Mouse (Mus musculus) hindbrain, embryonic 14.5 days (tissue): ENCODE results near the gene Rab38. TPM values are rescaled to one million over a fixed set of nuclear protein-coding genes. Genes with fewer than 3 reads are reported as not detected.

Experiments
- ATAC-seq: fragments of 200-750 bp; cut with Nextera tagmentation; 2 replicates; pipeline ENCODE4 v1.8.0; 2017; ENCODE audit warnings: moderate number of reproducible peaks, mild to moderate bottlenecking, moderate TSS enrichment, moderate library complexity; ENCODE audit not compliant: low FRiP score
- DNase-seq: peaks from one replicate; pipeline ENCODE4 v3.0.0-alpha.2; 2015; ENCODE audit warnings: low spot score
- H3K27ac ChIP-seq: fragments of 300-500 bp; sonication (generic); 2 replicates; pipeline ENCODE4 v1.5.1; 2014; ENCODE audit warnings: mild to moderate bottlenecking, moderate library complexity
- H3K27me3 ChIP-seq: fragments of 300-500 bp; sonication (generic); 2 replicates; pipeline ENCODE4 v1.6.1; 2014; ENCODE audit warnings: mild to moderate bottlenecking, low read length, mixed read lengths; ENCODE audit not compliant: control insufficient read depth, insufficient read depth
- H3K36me3 ChIP-seq: fragments of 300-500 bp; sonication (generic); replicated peaks from 2 replicates; pipeline ENCODE4 v1.6.1; 2014; ENCODE audit not compliant: control insufficient read depth, insufficient read depth
- H3K4me1 ChIP-seq: fragments of 300-500 bp; sonication (generic); replicated peaks from 2 replicates; pipeline ENCODE4 v1.6.1; 2014; ENCODE audit warnings: antibody characterized with exemption, low read length, mixed read lengths; ENCODE audit not compliant: control insufficient read depth, insufficient read depth
- H3K4me2 ChIP-seq: fragments of 300-500 bp; sonication (generic); replicated peaks from 2 replicates; pipeline ENCODE4 v1.6.1; 2014; ENCODE audit warnings: mild to moderate bottlenecking, moderate library complexity
- H3K4me3 ChIP-seq: fragments of 300-500 bp; sonication (generic); replicated peaks from 2 replicates; pipeline ENCODE4 v1.5.1; 2014; ENCODE audit warnings: mild to moderate bottlenecking, low read length
- H3K9ac ChIP-seq: fragments of 300-500 bp; sonication (generic); 2 replicates; pipeline ENCODE4 v1.6.1; 2014
- H3K9me3 ChIP-seq: fragments of 300-500 bp; sonication (generic); 2 replicates; pipeline ENCODE4 v1.6.1; 2016; ENCODE audit warnings: low read length; ENCODE audit not compliant: control insufficient read depth
- WGBS: fragments of 180-500 bp; shearing (Covaris S2); extraction: QIAGEN DNeasy Blood & Tissue Kit; methylation state at CpG from one replicate; pipeline ENCODE4 v1.1.7; 2014; 5-methylcytosine and 5-hydroxymethylcytosine counted together
- polyA plus RNA-seq: library from polyadenylated mRNA; unstranded; fragments of >200 nt; fragmentation: Nextera tagmentation; extraction: Ambion mirVana; gene quantifications from 2 replicates; pipeline ENCODE4 v1.2.1, GENCODE M21; 2014

The Rab38 gene
- polyA plus RNA-seq, 1 experiment from 2014 or later, result 2.7 TPM

- DNase-seq (no peak), ATAC-seq (no peak)
- Histone ChIP-seq H3K9ac (no peak overlapping the region), H3K4me2 (no peak overlapping the region), H3K27ac (no peak overlapping the region), H3K9me3 (no peaks in the 10 kb centered on the region), H3K27me3 (no peaks in the 10 kb centered on the region), H3K36me3 (no peaks in the 10 kb centered on the region), H3K4me3 (no peak overlapping the region), H3K4me1 (no peaks in the 10 kb centered on the region)
- 11% methylated on average over 2 of the region's 2 CpGs for WGBS
These were observed 60.9 kb downstream of the Rab38 start for GRCm38 (mm10) chr7:88491020-88491419.

- WGBS, result 88% methylated on average over 5 of the region's 5 CpGs
- Histone ChIP-seq H3K9me3 (no peaks in the 10 kb centered on the region), H3K9ac (no peak overlapping the region), H3K27ac (no peak overlapping the region), H3K4me1 (no peaks in the 10 kb centered on the region), H3K36me3 (no peaks in the 10 kb centered on the region), H3K4me2 (no peak overlapping the region), H3K27me3 (no peaks in the 10 kb centered on the region), H3K4me3 (no peak overlapping the region)
- no peak for ATAC-seq
- no peak for DNase-seq
These were observed 72.2 kb downstream of the Rab38 start for GRCm38 (mm10) chr7:88502217-88502817.

GRCm38 (mm10) chr7:88509748-88510147, 79.7 kb downstream of the Rab38 start:
- DNase-seq, result peak; percentile 5
- Histone ChIP-seq H3K4me2 (no peak overlapping the region), H3K27ac (no peak overlapping the region), H3K9me3 (no peaks in the 10 kb centered on the region), H3K4me3 (no peak overlapping the region), H3K4me1 (no peaks in the 10 kb centered on the region), H3K9ac (no peak overlapping the region), H3K36me3 (no peaks in the 10 kb centered on the region), H3K27me3 (no peaks in the 10 kb centered on the region)
- ATAC-seq, result no peak
- 84% methylated on average over 2 of the region's 2 CpGs for WGBS

DNA sequence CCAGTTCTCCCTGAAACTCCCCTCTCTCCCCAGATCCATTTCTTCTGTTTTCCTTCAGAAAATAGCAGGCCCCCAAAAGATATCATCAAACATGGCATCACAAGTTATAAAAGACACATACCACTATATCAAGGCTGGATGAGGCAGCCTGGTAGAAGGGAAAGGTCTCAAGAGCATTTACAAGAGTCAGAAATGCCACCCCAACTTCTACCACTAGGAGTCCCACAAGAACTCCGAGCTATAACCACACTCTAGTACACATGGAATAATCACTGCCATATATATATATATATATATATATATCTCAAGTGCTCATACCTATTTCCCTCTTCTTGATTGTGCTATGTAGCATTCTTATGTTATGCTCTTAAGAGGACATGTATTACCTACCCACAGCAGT, 92.4 kb downstream of the Rab38 start:
- Histone ChIP-seq H3K9ac (no peak overlapping the region), H3K9me3 (no peaks in the 10 kb centered on the region), H3K27ac (no peak overlapping the region), H3K36me3 (no peaks in the 10 kb centered on the region), H3K4me1 (no peaks in the 10 kb centered on the region), H3K4me3 (no peak overlapping the region), H3K4me2 (no peak overlapping the region), H3K27me3 (no peaks in the 10 kb centered on the region)
- WGBS, result 74% methylated on average over 1 of the region's 1 CpGs
- DNase-seq (peak; percentile 20), ATAC-seq (no peak)

DNA sequence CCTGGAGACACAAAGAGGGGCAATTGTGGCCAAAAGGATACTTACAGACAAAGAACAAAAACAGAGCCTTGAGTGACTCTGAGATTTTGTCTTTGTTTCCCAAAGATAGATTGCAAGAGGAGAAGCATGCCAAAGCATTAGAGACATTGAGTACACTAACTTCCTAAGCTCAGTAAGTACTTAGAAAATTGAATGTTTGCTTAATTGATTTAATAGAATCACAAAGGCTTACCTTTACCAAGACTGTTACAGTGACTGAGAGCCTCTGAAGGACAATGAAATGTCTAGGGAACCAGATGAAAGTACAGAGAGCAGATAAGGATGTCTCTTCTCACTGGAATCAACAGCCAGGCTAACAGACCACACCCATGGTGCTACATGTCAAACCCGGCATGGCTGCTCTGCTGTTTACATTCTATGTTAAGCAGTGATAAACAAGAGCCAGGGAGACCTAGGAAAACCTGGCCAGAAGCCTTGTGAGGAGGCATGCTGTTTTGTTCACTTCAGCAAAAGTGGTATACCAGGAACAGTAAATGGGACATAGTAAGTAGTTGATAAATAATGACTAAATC, 97.1 kb downstream of the Rab38 start:
- Histone ChIP-seq H3K27me3 (no peaks in the 10 kb centered on the region), H3K4me3 (no peak overlapping the region), H3K9me3 (no peaks in the 10 kb centered on the region), H3K4me1 (no peaks in the 10 kb centered on the region), H3K27ac (no peak overlapping the region), H3K36me3 (no peaks in the 10 kb centered on the region), H3K9ac (no peak overlapping the region), H3K4me2 (no peak overlapping the region)
- 65% methylated on average over 1 of the region's 1 CpGs for WGBS
- DNase-seq (no peak), ATAC-seq (no peak)

GRCm38 (mm10) chr7:88536127-88536531, 106.1 kb downstream of the Rab38 start:
- no peaks in the 10 kb centered on the region for H3K27me3 ChIP-seq
- no peaks in the 10 kb centered on the region for H3K4me1 ChIP-seq
- DNase-seq (no peak), ATAC-seq (peak; percentile 24; the same call in 1 of the 2 replicates)
- H3K9me3 ChIP-seq, result no peaks in the 10 kb centered on the region
- no peak overlapping the region for H3K9ac ChIP-seq
- H3K4me3 ChIP-seq, result no peak overlapping the region
- H3K36me3 ChIP-seq, result no peaks in the 10 kb centered on the region
- no peak overlapping the region for H3K27ac ChIP-seq
- H3K4me2 ChIP-seq, result no peak overlapping the region

GRCm38 (mm10) chr7:88536743-88537142, 106.7 kb downstream of the Rab38 start:
- Histone ChIP-seq H3K4me1 (no peaks in the 10 kb centered on the region), H3K4me2 (no peak overlapping the region), H3K9ac (no peak overlapping the region), H3K9me3 (no peaks in the 10 kb centered on the region), H3K4me3 (no peak overlapping the region), H3K27ac (no peak overlapping the region), H3K27me3 (no peaks in the 10 kb centered on the region), H3K36me3 (no peaks in the 10 kb centered on the region)
- 64% methylated on average over 3 of the region's 3 CpGs for WGBS
- DNase-seq, result no peak
- no peak for ATAC-seq

Other genes with a start within 250 kb of the Rab38 start
- gene Ctsc, start 152.2 kb upstream of the Rab38 start, polyA plus RNA-seq, result 24.9 and 25.2 TPM in 2 replicates